Mouse (Mus musculus) naive thymus-derived CD4-positive, alpha-beta T cell, adult 2 months (primary cell): Measurements from ENCODE around the gene Arhgap24.
"Not testable (repeated sequence)": the region's sequence is repeated elsewhere in the genome, so short reads cannot be mapped to it uniquely, and the experiment has no call there.

Experiments
- DNase-seq: peaks from one replicate; pipeline ENCODE4 v3.0.0-alpha.2; 2011; ENCODE audit warnings: low read depth

The Arhgap24 gene

GRCm38 (mm10) chr5:102888482-102889162 is 407.4 kb downstream of the Arhgap24 start:
- no peak for DNase-seq

GRCm38 (mm10) chr5:102889163-102889488 is 407.9 kb downstream of the Arhgap24 start:
- DNase-seq, result no peak

GRCm38 (mm10) chr5:102892226-102892625 is 411.0 kb downstream of the Arhgap24 start:
- DNase-seq, result no peak

- DNase-seq, result no peak
Measured at GRCm38 (mm10) chr5:102898301-102898700, 417.1 kb downstream of the Arhgap24 start.

GRCm38 (mm10) chr5:102899680-102900215 is 418.6 kb downstream of the Arhgap24 start:
- DNase-seq, result no peak

- DNase-seq, result no peak
Measured at GRCm38 (mm10) chr5:102901176-102901575, 420.0 kb downstream of the Arhgap24 start.

- DNase-seq, result no peak
Measured at GRCm38 (mm10) chr5:102903487-102903886, 422.3 kb downstream of the Arhgap24 start.

- no peak for DNase-seq
Measured at GRCm38 (mm10) chr5:102904066-102904465, 422.9 kb downstream of the Arhgap24 start.

- no peak for DNase-seq
Measured at GRCm38 (mm10) chr5:102905441-102906211, 424.4 kb downstream of the Arhgap24 start.

GRCm38 (mm10) chr5:102920199-102920598 is 439.0 kb downstream of the Arhgap24 start:
- no peak for DNase-seq

GRCm38 (mm10) chr5:102926786-102927185 is 445.6 kb downstream of the Arhgap24 start:
- DNase-seq, result no peak

GRCm38 (mm10) chr5:102930161-102930560 is 449.0 kb downstream of the Arhgap24 start:
- no peak for DNase-seq

- DNase-seq, result not testable (repeated sequence)
Measured at GRCm38 (mm10) chr5:102943864-102944630, 462.9 kb downstream of the Arhgap24 start.

- no peak for DNase-seq
Measured at GRCm38 (mm10) chr5:102946625-102947024, 465.4 kb downstream of the Arhgap24 start.

- no peak for DNase-seq
Measured at GRCm38 (mm10) chr5:102947061-102947711, 466.0 kb downstream of the Arhgap24 start.
